ENCODE assay signal across 22 mouse cellular contexts in the genomic region with DNA sequence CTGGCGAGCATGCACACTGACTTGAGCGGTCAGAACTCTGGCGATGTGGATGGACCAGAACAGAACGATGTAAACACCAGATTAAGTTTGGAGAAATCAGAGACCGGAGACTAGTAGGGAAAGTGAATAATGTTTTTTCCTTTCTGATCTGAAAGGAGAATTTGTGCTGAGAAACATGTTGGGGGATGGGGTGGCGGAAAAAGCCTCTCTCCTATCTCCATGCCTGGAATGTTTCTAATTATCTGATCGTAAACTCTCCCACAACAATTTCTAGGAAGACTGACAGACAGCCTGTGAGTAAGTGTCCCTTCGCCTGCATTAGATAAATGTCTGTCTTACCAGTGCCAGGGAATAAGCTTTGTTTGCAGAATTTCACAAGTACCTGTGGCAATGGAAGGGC. TPM values are rescaled to one million over a fixed set of nuclear protein-coding genes. Genes with fewer than 3 reads are reported as not detected.
A peak's percentile ranks its signal among the peaks of the same experiment; 100 is the strongest.
DNase-seq lines count a peak whose midpoint lies in the region; ATAC-seq and TF ChIP-seq lines count a peak whose summit lies in the region.
"Had no signal": no experiment of that assay in that cellular context is flagged by ENCODE, and none has a peak within 500 bp of the region (broad histone marks: within the 10 kb centered on the region; RNA-seq: fewer than 3 reads in every experiment).

No protein-coding gene starts in this region.

- H3K36me3 ChIP-seq in heart, embryonic 10.5 days: no peaks in the 10 kb centered on the region
- no peaks in the 10 kb centered on the region for H3K36me3 ChIP-seq in kidney, embryonic 15.5 days
- no peaks in the 10 kb centered on the region for H3K36me3 ChIP-seq in embryonic facial prominence, embryonic 13.5 days
- H3K36me3 ChIP-seq in hindbrain, postnatal 0 days (ENCODE audit: insufficient read depth, low read length): no peaks in the 10 kb centered on the region
- H3K36me3 ChIP-seq: forebrain, embryonic 10.5 days; hindbrain, embryonic 13.5 days; limb, embryonic 13.5 days; liver, embryonic 13.5 days; midbrain, embryonic 10.5 days had no signal

- 24% methylated on average over 8 of the region's 8 CpGs for WGBS in heart, embryonic 10.5 days
- 42% methylated on average over 8 of the region's 8 CpGs for WGBS in kidney, embryonic 15.5 days
- WGBS in embryonic facial prominence, embryonic 13.5 days: 27% methylated on average over 8 of the region's 8 CpGs
- 79% methylated on average over 8 of the region's 8 CpGs for WGBS in hindbrain, postnatal 0 days

- intact Hi-C loops in heart, postnatal 10 days (cut with DNase I): no loop called here

- no peaks in the 10 kb centered on the region for H3K9me3 ChIP-seq in heart, embryonic 10.5 days
- no peaks in the 10 kb centered on the region for H3K9me3 ChIP-seq in kidney, embryonic 15.5 days (replicated peaks)
- H3K9me3 ChIP-seq in embryonic facial prominence, embryonic 13.5 days: no peaks in the 10 kb centered on the region
- H3K9me3 ChIP-seq in hindbrain, postnatal 0 days (ENCODE audit: low read length): no peaks in the 10 kb centered on the region
- H3K9me3 ChIP-seq: forebrain, embryonic 10.5 days; hindbrain, embryonic 13.5 days; limb, embryonic 13.5 days; liver, embryonic 13.5 days; midbrain, embryonic 10.5 days had no signal

- peak overlapping the region; percentile 32 for H3K4me3 ChIP-seq in heart, embryonic 10.5 days
- H3K4me3 ChIP-seq in kidney, embryonic 15.5 days (replicated peaks): no peak overlapping the region
- H3K4me3 ChIP-seq in embryonic facial prominence, embryonic 13.5 days: no peak overlapping the region
- H3K4me3 ChIP-seq in hindbrain, postnatal 0 days (ENCODE audit: low read length): no peak overlapping the region
- H3K4me3 ChIP-seq: forebrain, embryonic 10.5 days; hindbrain, embryonic 13.5 days; left cerebral cortex, adult 2 months; limb, embryonic 13.5 days; liver, embryonic 13.5 days; midbrain, embryonic 10.5 days had no signal

- peaks cover 44% of the 10 kb centered on the region for H3K4me1 ChIP-seq in heart, embryonic 10.5 days
- peaks cover 38% of the 10 kb centered on the region for H3K4me1 ChIP-seq in kidney, embryonic 15.5 days
- peaks cover 31% of the 10 kb centered on the region for H3K4me1 ChIP-seq in embryonic facial prominence, embryonic 13.5 days
- no peaks in the 10 kb centered on the region; the same call in 1 of the 2 replicates for H3K4me1 ChIP-seq in hindbrain, postnatal 0 days (ENCODE audit: insufficient read depth, low read length)
- H3K4me1 ChIP-seq: liver, embryonic 13.5 days had no signal

- no peaks in the 10 kb centered on the region for H3K27me3 ChIP-seq in heart, embryonic 10.5 days (ENCODE audit: insufficient read depth, poor library complexity, severe bottlenecking)
- no peaks in the 10 kb centered on the region for H3K27me3 ChIP-seq in kidney, embryonic 15.5 days
- H3K27me3 ChIP-seq in embryonic facial prominence, embryonic 13.5 days: peaks cover 36% of the 10 kb centered on the region
- no peaks in the 10 kb centered on the region for H3K27me3 ChIP-seq in hindbrain, postnatal 0 days (ENCODE audit: insufficient read depth, low read length)
- H3K27me3 ChIP-seq: CH12.LX had no signal

- ATAC-seq in kidney, embryonic 15.5 days (replicated peaks; ENCODE audit: low FRiP score): no peak
- no peak for ATAC-seq in embryonic facial prominence, embryonic 13.5 days (ENCODE audit: insufficient number of reproducible peaks, insufficient read depth, low FRiP score, low TSS enrichment, low read depth)
- ATAC-seq in hindbrain, postnatal 0 days: no peak

- no peak for DNase-seq in heart, embryonic 10.5 days (ENCODE audit: low spot score)
- no peak for DNase-seq in heart, postnatal 10 days
- no peak for DNase-seq in kidney, adult 8-10 months
- DNase-seq in 3T3-L1 (ENCODE audit: low read depth, low spot score): peak; percentile 66
- no peak for DNase-seq in hindbrain, postnatal 0 days (ENCODE audit: low spot score)
- no peak for DNase-seq in frontal cortex, adult 2 months (ENCODE audit: extremely low spot score in 1 of 2, low spot score in 1 of 2)
- DNase-seq: adrenal gland, adult 2 months; cerebellum, adult 8-10 months; kidney, postnatal 14 days; liver, embryonic 13.5 days; thymus, postnatal 14 days had no signal

- H3K4me2 ChIP-seq in kidney, embryonic 15.5 days: no peak overlapping the region
- 0 out of 2 replicates have a peak overlapping the region, but pooled peaks have one; percentile 4 for H3K4me2 ChIP-seq in embryonic facial prominence, embryonic 13.5 days
- H3K4me2 ChIP-seq in hindbrain, postnatal 0 days (ENCODE audit: low read depth, low read length): no peak overlapping the region
- H3K4me2 ChIP-seq: hindbrain, embryonic 13.5 days; limb, embryonic 13.5 days; liver, embryonic 13.5 days had no signal

- H3K27ac ChIP-seq in heart, embryonic 10.5 days: peak overlapping the region; percentile 62
- H3K27ac ChIP-seq in kidney, embryonic 15.5 days: peak overlapping the region; percentile 3; the same call in 1 of the 2 replicates
- no peak overlapping the region for H3K27ac ChIP-seq in embryonic facial prominence, embryonic 13.5 days
- H3K27ac ChIP-seq in hindbrain, postnatal 0 days: no peak overlapping the region
- H3K27ac ChIP-seq: forebrain, embryonic 10.5 days; hindbrain, embryonic 13.5 days; left cerebral cortex, adult 2 months; limb, embryonic 13.5 days; liver, embryonic 13.5 days; macrophage; midbrain, embryonic 10.5 days had no signal

- TF ChIP-seq CTCF in hindbrain, postnatal 0 days (IDR thresholded peaks at IDR 0.05; ENCODE audit: low read depth): no peak

- no peak overlapping the region for H3K9ac ChIP-seq in kidney, embryonic 15.5 days
- H3K9ac ChIP-seq in embryonic facial prominence, embryonic 13.5 days: no peak overlapping the region
- no peak overlapping the region for H3K9ac ChIP-seq in hindbrain, postnatal 0 days (replicated peaks; ENCODE audit: low read length)
- H3K9ac ChIP-seq: hindbrain, embryonic 13.5 days; limb, embryonic 13.5 days; liver, embryonic 13.5 days had no signal

RNA-seq across cellular contexts. Expression of a gene that starts 16.1 kb away (rescaled TPM):
- polyA plus RNA-seq in heart, embryonic 10.5 days (2016; fragmentation: Nextera tagmentation; extraction: Ambion mirVana): 1.0 and 6.1 TPM in 2 replicates
- total RNA-seq in heart, postnatal 10 days (2021): 1 to 10 TPM; 2.5 to 4.0 TPM
- polyA plus RNA-seq in kidney, embryonic 15.5 days (2015; fragmentation: Nextera tagmentation; extraction: Ambion mirVana): 16.5 and 17.2 TPM in 2 replicates
- polyA plus RNA-seq in embryonic facial prominence, embryonic 13.5 days (2015; fragmentation: Nextera tagmentation; extraction: Ambion mirVana): 2.0 and 3.3 TPM in 2 replicates
- 6.3 and 12.8 TPM in 2 replicates for total RNA-seq in hindbrain, postnatal 0 days (2014; rRNA removed)
- 6.2 and 6.5 TPM in 2 replicates for polyA plus RNA-seq in hindbrain, postnatal 0 days (2015; fragmentation: Nextera tagmentation; extraction: Ambion mirVana)
- polyA plus RNA-seq in frontal cortex, adult 2 months (2012; rRNA removed): 5.1 and 5.2 TPM in 2 replicates
- total RNA-seq: CH12.LX; MEL; monocyte, adult 5-6 weeks had no signal

Comparison
In these comparisons a context has a peak if more than half of its experiments do, and no peak if none do; other contexts are left out.
1. H3K27ac ChIP-seq: peak in heart, embryonic 10.5 days (single experiment) and kidney, embryonic 15.5 days (single experiment); none in embryonic facial prominence, embryonic 13.5 days (single experiment) and hindbrain, postnatal 0 days (single experiment).